Mouse (Mus musculus) induced T-regulatory cell, adult 2 months (primary cell): Measurements from ENCODE around the gene Enox2.

Source experiments
- DNase-seq: peaks from one replicate; pipeline ENCODE4 v3.0.0-alpha.2; 2012; ENCODE audit warnings: low read depth

The Enox2 gene

DNA sequence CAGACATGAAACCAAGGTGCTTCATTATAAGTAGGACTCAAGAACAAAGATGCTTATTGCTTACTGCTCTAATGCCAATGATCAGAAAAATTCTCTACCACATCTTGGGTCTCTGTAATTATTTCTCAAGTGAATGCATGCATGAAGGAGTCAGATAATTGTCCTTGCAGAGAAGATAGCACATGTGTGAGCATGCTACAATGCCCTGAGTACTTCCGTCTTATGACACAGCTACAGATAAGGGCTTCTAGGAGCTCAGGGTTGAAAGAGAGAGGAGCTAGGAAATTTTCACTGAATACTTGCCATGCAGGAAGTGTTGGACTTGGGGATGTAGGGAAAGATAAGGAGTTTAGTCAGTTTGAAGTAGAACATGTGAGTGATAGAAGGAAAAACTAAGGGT is 285.2 kb downstream of the Enox2 start:
- no peak for DNase-seq

DNA sequence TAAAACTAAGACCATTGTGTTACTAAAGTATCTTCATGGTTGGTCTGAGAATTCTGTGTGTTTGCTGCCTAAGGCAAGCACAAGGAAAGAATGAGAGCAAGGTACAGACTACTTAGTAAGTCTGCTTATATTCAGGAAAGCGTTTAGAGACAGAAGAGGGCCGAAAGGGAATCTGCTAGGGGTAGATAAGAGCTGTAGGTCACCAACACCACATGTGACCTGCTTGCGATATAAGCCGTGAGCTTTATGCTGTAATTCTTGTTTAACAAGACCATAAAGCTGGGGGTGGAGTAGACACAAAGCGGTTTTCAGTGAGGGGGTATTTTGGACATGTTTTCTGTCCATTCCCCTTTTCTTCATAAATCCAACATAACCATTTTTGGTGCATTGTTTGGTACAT is 302.4 kb downstream of the Enox2 start:
- no peak for DNase-seq

DNA sequence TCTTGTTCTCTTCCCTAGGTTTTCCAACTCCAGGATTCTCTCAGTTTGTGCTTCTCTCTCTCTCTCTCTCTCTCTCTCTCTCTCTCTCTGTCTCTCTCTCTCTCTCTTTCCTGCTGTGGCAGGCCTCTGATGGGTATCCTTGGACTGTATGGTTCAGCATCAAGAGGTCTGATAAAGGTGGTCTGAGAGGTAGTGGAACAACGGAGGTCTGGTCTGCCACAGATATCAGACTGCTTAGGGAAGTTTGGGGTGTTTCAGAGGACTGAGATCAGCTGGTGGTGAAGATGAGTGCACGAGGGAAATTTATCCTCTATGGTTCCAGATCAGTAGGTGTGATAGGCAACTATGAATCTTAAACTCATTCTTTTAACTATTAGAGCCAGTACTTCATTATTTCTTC is 303.6 kb downstream of the Enox2 start:
- DNase-seq: no peak
